Mouse (Mus musculus): Measurements from ENCODE around the gene Bach2. TPM values are rescaled to one million over a fixed set of nuclear protein-coding genes. Genes with fewer than 3 reads are reported as not detected.
A peak's percentile ranks its signal among the peaks of the same experiment; 100 is the strongest.

The Bach2 gene
- polyA plus RNA-seq, 1 experiment, result 7.5 TPM

- peaks cover 24% of the 10 kb centered on the region for H3K4me1 ChIP-seq (ENCODE audit: control insufficient read depth, insufficient read depth, low read length)
- TF ChIP-seq CTCF (IDR thresholded peaks at IDR 0.05; ENCODE audit: insufficient read depth, low read length) (no peak), POLR2A (IDR thresholded peaks at IDR 0.05; ENCODE audit: borderline replicate concordance, extremely low read depth, low read depth, low read length) (no peak)
- DNase-seq, result no peak
- WGBS, result 90% methylated on average over 3 of the region's 3 CpGs
- no peak overlapping the region for H3K4me3 ChIP-seq (replicated peaks; ENCODE audit: extremely low read depth, low read depth, low read length)
Measured at GRCm38 (mm10) chr4:32299970-32300369, 61.4 kb downstream of the Bach2 start.

GRCm38 (mm10) chr4:32302668-32303067, 64.1 kb downstream of the Bach2 start:
- Histone ChIP-seq H3K4me1 (ENCODE audit: control insufficient read depth, insufficient read depth, low read length) (peaks cover 43% of the 10 kb centered on the region), H3K4me3 (replicated peaks; ENCODE audit: extremely low read depth, low read depth, low read length) (no peak overlapping the region)
- WGBS, result 61% methylated on average over 5 of the region's 5 CpGs
- DNase-seq, result no peak
- TF ChIP-seq CTCF (IDR thresholded peaks at IDR 0.05; ENCODE audit: insufficient read depth, low read length), result no peak

GRCm38 (mm10) chr4:32303076-32303475, 64.5 kb downstream of the Bach2 start:
- DNase-seq, result peak; percentile 17
- TF ChIP-seq CTCF (IDR thresholded peaks at IDR 0.05; ENCODE audit: insufficient read depth, low read length), result no peak
- TF ChIP-seq POLR2A (IDR thresholded peaks at IDR 0.05; ENCODE audit: borderline replicate concordance, extremely low read depth, low read depth, low read length), result no peak
- no peak overlapping the region for H3K4me3 ChIP-seq (replicated peaks; ENCODE audit: extremely low read depth, low read depth, low read length)
- peaks cover 44% of the 10 kb centered on the region for H3K4me1 ChIP-seq (ENCODE audit: control insufficient read depth, insufficient read depth, low read length)
- whole genome bisulfite sequencing, result 37% methylated on average over 4 of the region's 4 CpGs

GRCm38 (mm10) chr4:32303674-32304073, 65.1 kb downstream of the Bach2 start:
- DNase-seq, result peak; percentile 76

GRCm38 (mm10) chr4:32304221-32304703, 65.7 kb downstream of the Bach2 start:
- DNase-seq, result peak; percentile 24
- Histone ChIP-seq H3K4me3 (replicated peaks; ENCODE audit: extremely low read depth, low read depth, low read length) (no peak overlapping the region), H3K4me1 (ENCODE audit: control insufficient read depth, insufficient read depth, low read length) (peaks cover 44% of the 10 kb centered on the region)
- 27% methylated on average over 6 of the region's 6 CpGs for WGBS
- TF ChIP-seq CTCF (IDR thresholded peaks at IDR 0.05; ENCODE audit: insufficient read depth, low read length), result no peak
- no peak for TF ChIP-seq POLR2A (IDR thresholded peaks at IDR 0.05; ENCODE audit: borderline replicate concordance, extremely low read depth, low read depth, low read length)

More at GRCm38 (mm10) chr4:32303674-32304073, 65.1 kb downstream of the Bach2 start:
- Histone ChIP-seq H3K4me1 (ENCODE audit: control insufficient read depth, insufficient read depth, low read length) (peaks cover 44% of the 10 kb centered on the region), H3K4me3 (replicated peaks; ENCODE audit: extremely low read depth, low read depth, low read length) (no peak overlapping the region)
- 5% methylated on average over 8 of the region's 8 CpGs for WGBS
- TF ChIP-seq CTCF (IDR thresholded peaks at IDR 0.05; ENCODE audit: insufficient read depth, low read length) (no peak), POLR2A (IDR thresholded peaks at IDR 0.05; ENCODE audit: borderline replicate concordance, extremely low read depth, low read depth, low read length) (no peak)

GRCm38 (mm10) chr4:32305036-32305615, 66.5 kb downstream of the Bach2 start:
- TF ChIP-seq CTCF (IDR thresholded peaks at IDR 0.05; ENCODE audit: insufficient read depth, low read length), result no peak
- no peak for TF ChIP-seq POLR2A (IDR thresholded peaks at IDR 0.05; ENCODE audit: borderline replicate concordance, extremely low read depth, low read depth, low read length)
- 63% methylated on average over 18 of the region's 18 CpGs for WGBS
- no peak for DNase-seq

GRCm38 (mm10) chr4:32305683-32306082, 67.1 kb downstream of the Bach2 start:
- peaks cover 44% of the 10 kb centered on the region for H3K4me1 ChIP-seq (ENCODE audit: control insufficient read depth, insufficient read depth, low read length)
- DNase-seq, result no peak
- TF ChIP-seq CTCF (IDR thresholded peaks at IDR 0.05; ENCODE audit: insufficient read depth, low read length) (no peak), POLR2A (IDR thresholded peaks at IDR 0.05; ENCODE audit: borderline replicate concordance, extremely low read depth, low read depth, low read length) (no peak)
- 72% methylated on average over 6 of the region's 6 CpGs for WGBS
- H3K4me3 ChIP-seq (replicated peaks; ENCODE audit: extremely low read depth, low read depth, low read length), result no peak overlapping the region

More at GRCm38 (mm10) chr4:32305036-32305615, 66.5 kb downstream of the Bach2 start:
- Histone ChIP-seq H3K4me1 (ENCODE audit: control insufficient read depth, insufficient read depth, low read length) (peaks cover 44% of the 10 kb centered on the region), H3K4me3 (replicated peaks; ENCODE audit: extremely low read depth, low read depth, low read length) (no peak overlapping the region)

GRCm38 (mm10) chr4:32306169-32306792, 67.7 kb downstream of the Bach2 start:
- peak; percentile 13 for DNase-seq
- H3K4me3 ChIP-seq (replicated peaks; ENCODE audit: extremely low read depth, low read depth, low read length), result no peak overlapping the region
- 15% methylated on average over 3 of the region's 3 CpGs for WGBS
- no peak for TF ChIP-seq POLR2A (IDR thresholded peaks at IDR 0.05; ENCODE audit: borderline replicate concordance, extremely low read depth, low read depth, low read length)
- TF ChIP-seq CTCF (IDR thresholded peaks at IDR 0.05; ENCODE audit: insufficient read depth, low read length), result no peak
- H3K4me1 ChIP-seq (ENCODE audit: control insufficient read depth, insufficient read depth, low read length), result peaks cover 44% of the 10 kb centered on the region

- H3K4me1 ChIP-seq (ENCODE audit: control insufficient read depth, insufficient read depth, low read length), result peaks cover 43% of the 10 kb centered on the region
- WGBS, result 29% methylated on average over 5 of the region's 5 CpGs
- H3K4me3 ChIP-seq (replicated peaks; ENCODE audit: extremely low read depth, low read depth, low read length), result no peak overlapping the region
- DNase-seq, result no peak
- TF ChIP-seq CTCF (IDR thresholded peaks at IDR 0.05; ENCODE audit: insufficient read depth, low read length), result no peak
- no peak for TF ChIP-seq POLR2A (IDR thresholded peaks at IDR 0.05; ENCODE audit: borderline replicate concordance, extremely low read depth, low read depth, low read length)
Measured at GRCm38 (mm10) chr4:32307215-32307614, 68.6 kb downstream of the Bach2 start.
